Mouse (Mus musculus): Measurements from ENCODE around the gene Clasp1.

GRCm38 (mm10) chr1:118592933-118593332, 204.1 kb downstream of the Clasp1 start:
- TF ChIP-seq NELFE (IDR thresholded peaks at IDR 0.05; ENCODE audit: low read depth, low read length) (no peak), TAL1 (IDR thresholded peaks at IDR 0.05; ENCODE audit: low read length) (no peak), EP300 (IDR thresholded peaks at IDR 0.05; ENCODE audit: low read depth in 1 of 2, low read length in 2 of 2) (no peak), POLR2A (IDR thresholded peaks at IDR 0.05; ENCODE audit: control insufficient read depth in 1 of 2, insufficient read depth in 1 of 2, low read depth in 1 of 2, low read length in 2 of 2, poor library complexity in 1 of 2) (no peak), USF2 (IDR thresholded peaks at IDR 0.05; ENCODE audit: borderline replicate concordance in 1 of 2, insufficient read depth in 1 of 2, low read depth in 1 of 2, low read length in 2 of 2) (no peak), GATA1 (IDR thresholded peaks at IDR 0.05; ENCODE audit: low read depth, low read length) (no peak), CTCF (IDR thresholded peaks at IDR 0.05 in 2 of 3, conservative IDR thresholded peaks at IDR 0.05 in 1 of 3; ENCODE audit: control insufficient read depth in 1 of 3, insufficient read depth in 1 of 3, low read depth in 2 of 3, low read length in 3 of 3, poor library complexity in 1 of 3, severe bottlenecking in 1 of 3) (no peak), E2F4 (IDR thresholded peaks at IDR 0.05; ENCODE audit: borderline replicate concordance, low read depth, low read length) (no peak), USF1 (IDR thresholded peaks at IDR 0.05; ENCODE audit: low read depth, low read length) (no peak), ZC3H11A (IDR thresholded peaks at IDR 0.05; ENCODE audit: low read depth, low read length) (no peak), MYB (IDR thresholded peaks at IDR 0.05; ENCODE audit: low read depth, low read length) (no peak)

All from MEL (cell line).